Mouse (Mus musculus): Measurements from ENCODE around the gene Plxnd1.

Plxnd1 gene

GRCm38 (mm10) chr6:115919876-115920275 is 74.9 kb downstream of the Plxnd1 start:
- no peak for DNase-seq (ENCODE audit: low spot score in 2 of 2)

- no peak for DNase-seq (ENCODE audit: low spot score in 2 of 2)
Observed at GRCm38 (mm10) chr6:115918615-115919014, 76.2 kb downstream of the Plxnd1 start.

- DNase-seq (ENCODE audit: low spot score in 2 of 2) = no peak
Observed at GRCm38 (mm10) chr6:115916611-115917010, 78.2 kb downstream of the Plxnd1 start.

- DNase-seq (ENCODE audit: low spot score in 2 of 2) = no peak
Observed at GRCm38 (mm10) chr6:115915601-115916445, 79.0 kb downstream of the Plxnd1 start.

GRCm38 (mm10) chr6:115914511-115915202 is 80.1 kb downstream of the Plxnd1 start:
- DNase-seq (ENCODE audit: low spot score in 2 of 2) = no peak

GRCm38 (mm10) chr6:115913482-115913881 is 81.3 kb downstream of the Plxnd1 start:
- no peak for DNase-seq (ENCODE audit: low spot score in 2 of 2)

- no peak for DNase-seq (ENCODE audit: low spot score in 2 of 2)
Observed at GRCm38 (mm10) chr6:115911763-115912162, 83.0 kb downstream of the Plxnd1 start.

- no peak for DNase-seq (ENCODE audit: low spot score in 2 of 2)
Observed at GRCm38 (mm10) chr6:115909940-115910339, 84.9 kb downstream of the Plxnd1 start.

GRCm38 (mm10) chr6:115909052-115909451 is 85.8 kb downstream of the Plxnd1 start:
- DNase-seq (ENCODE audit: low spot score in 2 of 2) = no peak

GRCm38 (mm10) chr6:115908421-115908982 is 86.3 kb downstream of the Plxnd1 start:
- DNase-seq (ENCODE audit: low spot score in 2 of 2) = no peak

- no peak for DNase-seq (ENCODE audit: low spot score in 2 of 2)
Observed at GRCm38 (mm10) chr6:115906871-115907270, 87.9 kb downstream of the Plxnd1 start.

- DNase-seq (ENCODE audit: low spot score in 2 of 2) = no peak
Observed at GRCm38 (mm10) chr6:115906455-115906854, 88.3 kb downstream of the Plxnd1 start.

- no peak for DNase-seq (ENCODE audit: low spot score in 2 of 2)
Observed at GRCm38 (mm10) chr6:115905568-115905967, 89.2 kb downstream of the Plxnd1 start.
